Mouse (Mus musculus): ENCODE data around the gene S1pr3.

S1pr3 gene

GRCm38 (mm10) chr13:51456190-51456878 lies 47.9 kb downstream of the S1pr3 start:
- no peak for DNase-seq (ENCODE audit: low spot score)

DNA sequence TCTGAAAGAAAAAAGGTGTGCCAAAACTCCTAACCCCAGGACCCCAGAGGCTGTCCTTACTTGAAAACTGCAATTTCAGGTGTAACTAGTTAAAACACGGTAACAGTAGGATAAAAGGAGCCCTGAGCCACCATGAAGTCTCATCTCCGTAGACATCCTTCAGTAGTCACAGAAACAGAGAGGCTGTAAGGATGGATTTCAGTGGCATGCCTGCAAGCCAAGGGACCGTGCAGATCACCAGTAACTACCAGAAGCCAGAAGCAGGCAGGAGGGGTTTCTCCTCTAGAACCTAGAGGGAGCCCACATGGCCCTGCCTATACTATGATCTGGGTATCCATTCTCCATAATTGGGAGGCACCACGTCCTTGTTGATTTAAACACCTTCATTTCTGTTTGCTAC lies 55.9 kb downstream of the S1pr3 start:
- no peak for DNase-seq (ENCODE audit: low spot score)

DNA sequence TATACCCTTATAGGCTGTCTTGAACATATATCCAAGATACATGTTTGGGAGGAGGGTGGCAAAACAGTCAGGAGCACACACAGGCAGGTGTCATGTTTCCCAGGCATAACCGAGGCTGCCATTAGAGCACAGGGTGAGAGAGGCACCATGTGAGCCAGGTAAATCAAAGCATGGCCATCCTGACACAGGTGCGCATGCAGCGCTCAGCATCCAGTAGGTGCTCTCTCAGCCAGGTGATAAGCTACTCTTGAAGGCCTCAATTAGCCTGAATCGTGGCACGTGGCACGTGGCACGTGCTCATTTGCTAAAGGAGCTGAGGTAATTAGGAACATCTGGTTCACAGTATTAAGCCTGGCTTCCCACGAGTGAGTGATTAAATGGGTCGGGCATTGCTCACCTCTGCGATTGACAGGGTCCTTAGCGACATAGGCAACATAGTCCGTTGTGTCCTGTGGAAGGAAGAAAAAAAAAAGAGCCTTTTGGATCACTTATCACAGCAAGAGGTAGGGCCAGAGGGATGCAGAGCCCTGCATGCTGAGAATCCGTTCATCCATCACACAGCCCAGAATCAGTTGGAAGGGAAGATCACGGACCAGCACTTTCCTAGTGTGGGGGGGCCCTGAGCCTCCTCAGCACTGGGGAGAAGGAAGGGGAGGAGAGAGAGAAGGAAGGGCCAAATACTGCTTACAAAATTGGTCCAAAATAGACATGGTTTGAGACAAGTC lies 57.8 kb downstream of the S1pr3 start:
- no peak for DNase-seq (ENCODE audit: low spot score)

GRCm38 (mm10) chr13:51468697-51469250 lies 60.3 kb downstream of the S1pr3 start:
- DNase-seq (ENCODE audit: low spot score), result no peak
